Mouse (Mus musculus) CH12.LX (cell line): ENCODE measurements at regions not wholly inside any gene's neighbourhood (a gene's known extent, or its start where the extent isn't known, plus 50 kb on each side); places are given as distances from the start of the nearest gene placed in this dataset.
A peak's percentile ranks its signal among the peaks of the same experiment; 100 is the strongest.

Experiments
- CTCF ChIP-seq, 2 experiments: IDR thresholded peaks in 1 of 2; conservative IDR thresholded peaks in 1 of 2; 2 replicates each; pipeline ENCODE4 v1.5.1; 2011 to 2012; ENCODE audit warnings: low read depth in 2 of 2, low read length in 2 of 2, improper control_type of control experiment in 1 of 2, inconsistent platforms in 1 of 2, mild to moderate bottlenecking in 1 of 2, moderate library complexity in 1 of 2
- EP300 ChIP-seq: IDR thresholded peaks from 2 replicates; pipeline ENCODE4 v1.6.1; 2011; ENCODE audit warnings: low read length, improper control_type of control experiment
- NRF1 ChIP-seq: IDR thresholded peaks from 2 replicates; pipeline ENCODE4 v1.6.1; 2014; ENCODE audit warnings: low read depth, mild to moderate bottlenecking, inconsistent platforms, low read length, improper control_type of control experiment, moderate library complexity
- POLR2A ChIP-seq: IDR thresholded peaks from 2 replicates; pipeline ENCODE4 v1.6.1; 2011; ENCODE audit warnings: low read depth, mild to moderate bottlenecking, improper control_type of control experiment, low read length
- RCOR1 ChIP-seq: conservative IDR thresholded peaks from 2 replicates; pipeline ENCODE4 v1.6.1; 2012; ENCODE audit warnings: low read depth, mild to moderate bottlenecking, inconsistent platforms, low read length, improper control_type of control experiment
- USF1 ChIP-seq: IDR thresholded peaks from 2 replicates; pipeline ENCODE4 v1.6.1; 2014; ENCODE audit warnings: low read depth, mild to moderate bottlenecking, inconsistent platforms, low read length, improper control_type of control experiment
- ZC3H11A ChIP-seq: IDR thresholded peaks from 2 replicates; pipeline ENCODE4 v1.6.1; 2012; ENCODE audit warnings: low read depth, mild to moderate bottlenecking, inconsistent platforms, low read length, improper control_type of control experiment

DNA sequence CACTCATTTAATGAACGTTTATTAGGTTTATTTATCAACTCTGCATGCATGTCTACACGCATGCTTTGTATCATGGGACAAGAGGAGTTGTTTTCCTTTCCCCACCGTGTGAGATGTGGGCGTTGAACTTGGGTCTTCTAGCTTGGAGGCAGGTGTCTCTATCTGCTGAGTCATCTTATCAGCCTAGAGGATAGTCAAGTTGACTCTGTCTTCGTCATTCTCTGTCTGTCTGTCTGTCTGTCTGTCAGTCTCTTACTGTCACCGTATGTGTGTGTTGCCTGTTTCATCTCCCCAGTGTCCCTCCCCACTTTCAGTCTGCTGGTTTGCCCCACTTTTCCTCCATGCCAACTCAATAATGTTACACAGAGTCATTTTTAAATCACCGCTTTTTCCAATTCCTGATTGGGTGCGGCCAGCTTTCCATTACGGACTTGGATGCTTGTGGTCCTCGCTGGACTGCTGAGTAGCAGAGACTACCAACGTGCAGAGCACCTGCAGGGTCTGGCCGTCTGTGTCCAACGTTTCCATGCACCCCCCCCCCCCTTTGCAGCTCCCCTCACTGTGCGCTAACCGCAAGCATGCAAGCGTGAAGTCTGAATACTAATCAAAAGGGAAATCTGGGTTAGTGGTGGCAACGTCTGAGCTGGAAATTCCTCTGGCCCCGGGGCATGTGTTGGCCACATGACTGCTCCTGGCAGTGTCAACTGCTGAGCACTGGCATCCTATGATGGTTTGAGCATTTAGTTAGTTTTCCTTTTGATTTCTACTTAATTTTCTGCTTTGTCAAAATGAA is 155.7 kb upstream of the Sox4 start:
- TF ChIP-seq EP300 (peak; percentile 85), CTCF (conservative IDR thresholded peaks at IDR 0.05 in 1 of 2, IDR thresholded peaks at IDR 0.05 in 1 of 2; ENCODE audit: low read depth in 2 of 2, low read length in 2 of 2) (no peak), NRF1 (no peak), ZC3H11A (no peak), POLR2A (no peak), RCOR1 (peak; percentile 55; the same call in 1 of the 2 replicates), USF1 (peak; percentile 71)
